Mouse (Mus musculus): ENCODE results near the gene Arid5b.

Gene Arid5b

GRCm38 (mm10) chr10:68278632-68279361, at the start of gene Arid5b:
Gene Arid5b, minus strand, starts transcription at chr10:68278740.
- peak; percentile 64 for DNase-seq (ENCODE audit: extremely low spot score, low spot score)

- DNase-seq (ENCODE audit: extremely low spot score, low spot score) = no peak
These were observed 46.8 kb upstream of the Arid5b start for GRCm38 (mm10) chr10:68325378-68325777.

GRCm38 (mm10) chr10:68324061-68324460, 45.5 kb upstream of the Arid5b start:
- no peak for DNase-seq (ENCODE audit: extremely low spot score, low spot score)

- no peak for DNase-seq (ENCODE audit: extremely low spot score, low spot score)
These were observed 44.6 kb upstream of the Arid5b start for GRCm38 (mm10) chr10:68323167-68323566.

- no peak for DNase-seq (ENCODE audit: extremely low spot score, low spot score)
These were observed 42.4 kb upstream of the Arid5b start for GRCm38 (mm10) chr10:68320986-68321385.

- no peak for DNase-seq (ENCODE audit: extremely low spot score, low spot score)
These were observed 42.0 kb upstream of the Arid5b start for GRCm38 (mm10) chr10:68320496-68320895.

GRCm38 (mm10) chr10:68319438-68319837, 40.9 kb upstream of the Arid5b start:
- DNase-seq (ENCODE audit: extremely low spot score, low spot score) = no peak

- no peak for DNase-seq (ENCODE audit: extremely low spot score, low spot score)
These were observed 40.0 kb upstream of the Arid5b start for GRCm38 (mm10) chr10:68318438-68318979.

GRCm38 (mm10) chr10:68312734-68313133, 34.2 kb upstream of the Arid5b start:
- DNase-seq (ENCODE audit: extremely low spot score, low spot score) = no peak

GRCm38 (mm10) chr10:68301013-68301412, 22.5 kb upstream of the Arid5b start:
- DNase-seq (ENCODE audit: extremely low spot score, low spot score) = no peak

- no peak for DNase-seq (ENCODE audit: extremely low spot score, low spot score)
These were observed 10.9 kb upstream of the Arid5b start for GRCm38 (mm10) chr10:68289465-68289864.

GRCm38 (mm10) chr10:68282466-68283391, 4.2 kb upstream of the Arid5b start:
- peak; percentile 78 for DNase-seq (ENCODE audit: extremely low spot score, low spot score)

- DNase-seq (ENCODE audit: extremely low spot score, low spot score) = no peak
These were observed 3.2 kb upstream of the Arid5b start for GRCm38 (mm10) chr10:68281775-68282106.

GRCm38 (mm10) chr10:68281076-68281774, 2.7 kb upstream of the Arid5b start:
- no peak for DNase-seq (ENCODE audit: extremely low spot score, low spot score)

- peak; percentile 72 for DNase-seq (ENCODE audit: extremely low spot score, low spot score)
These were observed 1.3 kb upstream of the Arid5b start for GRCm38 (mm10) chr10:68279516-68280501.

GRCm38 (mm10) chr10:68277671-68278151, 829 bp downstream of the Arid5b start:
- DNase-seq (ENCODE audit: extremely low spot score, low spot score) = peak; percentile 59

GRCm38 (mm10) chr10:68276976-68277441, 1.5 kb downstream of the Arid5b start:
- DNase-seq (ENCODE audit: extremely low spot score, low spot score) = peak; percentile 69

GRCm38 (mm10) chr10:68276350-68276975, 2.1 kb downstream of the Arid5b start:
- peak; percentile 77 for DNase-seq (ENCODE audit: extremely low spot score, low spot score)

GRCm38 (mm10) chr10:68274900-68275760, 3.4 kb downstream of the Arid5b start:
- no peak for DNase-seq (ENCODE audit: extremely low spot score, low spot score)

Data from neural tube, embryonic 10.5 days (tissue).